ENCODE assay signal across 7 mouse cellular contexts in the genomic region with DNA sequence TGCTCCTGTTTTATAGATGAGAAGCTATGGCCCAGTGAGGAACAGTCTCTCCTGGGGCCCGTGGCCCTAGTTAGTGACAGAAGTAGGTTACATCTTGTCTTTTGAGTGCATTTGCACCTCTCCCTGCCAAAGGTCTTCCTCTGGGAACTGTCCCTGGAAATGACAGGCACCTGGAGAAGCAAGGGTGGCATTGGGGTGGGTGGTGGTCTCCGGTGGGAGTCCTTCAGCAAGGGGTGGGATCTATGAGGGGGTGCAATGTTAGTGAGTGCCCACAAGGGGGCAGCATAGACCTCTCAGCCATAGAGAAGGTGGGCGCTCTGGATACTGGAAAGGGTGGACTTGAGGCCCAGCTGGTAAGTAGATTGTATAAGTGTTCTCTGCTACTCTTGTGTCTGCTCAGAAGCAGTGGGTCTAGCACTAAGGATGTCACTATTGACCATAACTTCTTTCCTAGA. TPM values are rescaled to one million over a fixed set of nuclear protein-coding genes. Genes with fewer than 3 reads are reported as not detected.
DNase-seq lines count a peak whose midpoint lies in the region; ATAC-seq and TF ChIP-seq lines count a peak whose summit lies in the region.

No protein-coding gene starts in this region.

- DNase-seq in left cerebral cortex, adult 2 months (ENCODE audit: extremely low spot score in 1 of 2, low spot score in 2 of 2): peak in 1 of 2 experiments; percentile 39
- no peak for DNase-seq in left cerebral cortex, adult 18-20 months (ENCODE audit: low spot score in 2 of 2)
- DNase-seq in MN1 (ENCODE audit: low spot score): peak; percentile 31
- DNase-seq in yolk sac, embryonic 10.5 days (ENCODE audit: low spot score): no peak

- ATAC-seq in hindbrain, embryonic 15.5 days (ENCODE audit: low FRiP score, low read depth): no peak
- peak; percentile 51 for ATAC-seq in midbrain, embryonic 13.5 days

- TF ChIP-seq POLR2A in cortical plate, adult 2 months (IDR thresholded peaks at IDR 0.05; ENCODE audit: extremely low read depth, insufficient read depth, low read length): no peak

- H3K27ac ChIP-seq in left cerebral cortex, adult 2 months: peak overlapping the region; percentile 24; the same call in 1 of the 2 replicates
- no peak overlapping the region for H3K27ac ChIP-seq in cortical plate, adult 2 months (ENCODE audit: insufficient read depth, low read length)
- peak overlapping the region; percentile 71; the same call in 1 of the 2 replicates for H3K27ac ChIP-seq in hindbrain, embryonic 15.5 days (replicated peaks)
- peak overlapping the region; percentile 86 for H3K27ac ChIP-seq in midbrain, embryonic 13.5 days

- no peak overlapping the region for H3K9ac ChIP-seq in hindbrain, embryonic 15.5 days
- no peak overlapping the region for H3K9ac ChIP-seq in midbrain, embryonic 13.5 days (replicated peaks)

- H3K9me3 ChIP-seq in hindbrain, embryonic 15.5 days: no peaks in the 10 kb centered on the region
- no peaks in the 10 kb centered on the region for H3K9me3 ChIP-seq in midbrain, embryonic 13.5 days

- peaks cover 24% of the 10 kb centered on the region for H3K36me3 ChIP-seq in hindbrain, embryonic 15.5 days
- H3K36me3 ChIP-seq in midbrain, embryonic 13.5 days: peaks cover 40% of the 10 kb centered on the region

- no peak overlapping the region for H3K4me2 ChIP-seq in hindbrain, embryonic 15.5 days
- no peak overlapping the region for H3K4me2 ChIP-seq in midbrain, embryonic 13.5 days (replicated peaks)

- H3K4me1 ChIP-seq in cortical plate, adult 2 months (ENCODE audit: control insufficient read depth, insufficient read depth, low read length): no peaks in the 10 kb centered on the region
- H3K4me1 ChIP-seq in hindbrain, embryonic 15.5 days (replicated peaks): peaks cover 23% of the 10 kb centered on the region
- peaks cover 40% of the 10 kb centered on the region for H3K4me1 ChIP-seq in midbrain, embryonic 13.5 days (replicated peaks)

- WGBS in hindbrain, embryonic 15.5 days: 61% methylated on average over 3 of the region's 3 CpGs
- 64% methylated on average over 3 of the region's 3 CpGs for WGBS in midbrain, embryonic 13.5 days

- H3K4me3 ChIP-seq in left cerebral cortex, adult 2 months: no peak overlapping the region
- no peak overlapping the region for H3K4me3 ChIP-seq in cortical plate, adult 2 months (ENCODE audit: insufficient read depth, low read length)
- no peak overlapping the region for H3K4me3 ChIP-seq in hindbrain, embryonic 15.5 days
- no peak overlapping the region for H3K4me3 ChIP-seq in midbrain, embryonic 13.5 days (replicated peaks)

- intact Hi-C loops in left cerebral cortex, adult 2 months (cut with DNase I): loop anchor here (5.0 to 10.0 kb wide), 2 partner anchors 326 to 653 kb away; no protein-coding TSS in a partner anchor

- no peaks in the 10 kb centered on the region for H3K27me3 ChIP-seq in hindbrain, embryonic 15.5 days
- no peaks in the 10 kb centered on the region for H3K27me3 ChIP-seq in midbrain, embryonic 13.5 days

- TF ChIP-seq CTCF in left cerebral cortex, adult 2 months (IDR thresholded peaks at IDR 0.05): peak; percentile 91
- TF ChIP-seq CTCF in cortical plate, adult 2 months (IDR thresholded peaks at IDR 0.05; ENCODE audit: extremely low read depth, insufficient read depth, low read length): peak; percentile 72

RNA-seq across cellular contexts. Expression of a gene that starts 29.0 kb away (rescaled TPM):
- total RNA-seq in left cerebral cortex, adult 2 months (2021): under 1 TPM in 1 of 2 experiments, not detected in 1; 0.12 TPM
- not detected for total RNA-seq in left cerebral cortex, adult 18-20 months (2021)
- polyA plus RNA-seq in cortical plate, adult 2 months (2012; rRNA removed): 0.10 and 0.11 TPM in 2 replicates
- polyA plus RNA-seq in hindbrain, embryonic 15.5 days (2015; fragmentation: Nextera tagmentation; extraction: Ambion mirVana): 0.06 and 0.17 TPM in 2 replicates
- 0.09 TPM in 1 of 2 replicates, not detected in the other for polyA plus RNA-seq in midbrain, embryonic 13.5 days (2015; fragmentation: Nextera tagmentation; extraction: Ambion mirVana)

RNA-seq across cellular contexts. Expression of a gene that starts 41.1 kb away (rescaled TPM):
- not detected for total RNA-seq in left cerebral cortex, adult 2 months (2021)
- total RNA-seq in left cerebral cortex, adult 18-20 months (2021): not detected
- polyA plus RNA-seq in cortical plate, adult 2 months (2012; rRNA removed): not detected in 2 replicates
- polyA plus RNA-seq in hindbrain, embryonic 15.5 days (2015; fragmentation: Nextera tagmentation; extraction: Ambion mirVana): not detected in 2 replicates
- polyA plus RNA-seq in midbrain, embryonic 13.5 days (2015; fragmentation: Nextera tagmentation; extraction: Ambion mirVana): not detected in 2 replicates

RNA-seq across cellular contexts. Expression of a gene that starts 48.9 kb away (rescaled TPM):
- total RNA-seq in left cerebral cortex, adult 2 months (2021): 10 to 100 TPM; 86.7 to 91.7 TPM
- 10 to 100 TPM; 88.7 to 93.5 TPM for total RNA-seq in left cerebral cortex, adult 18-20 months (2021)
- 67.1 and 68.3 TPM in 2 replicates for polyA plus RNA-seq in cortical plate, adult 2 months (2012; rRNA removed)
- polyA plus RNA-seq in hindbrain, embryonic 15.5 days (2015; fragmentation: Nextera tagmentation; extraction: Ambion mirVana): 59.5 and 64.7 TPM in 2 replicates
- polyA plus RNA-seq in midbrain, embryonic 13.5 days (2015; fragmentation: Nextera tagmentation; extraction: Ambion mirVana): 81.0 and 94.8 TPM in 2 replicates
